Mouse (Mus musculus) cerebellum, adult 2 months (tissue): ENCODE results near the gene 1700001C02Rik.

ENCODE experiments used
- CTCF ChIP-seq: fragments of 200-500 bp; IDR thresholded peaks from 2 replicates; pipeline ENCODE4 v1.5.1; 2011; ENCODE audit warnings: low read depth, mild to moderate bottlenecking, control low read depth, low read length, moderate library complexity, borderline replicate concordance; ENCODE audit not compliant: insufficient read depth
- POLR2A ChIP-seq: fragments of 200-500 bp; IDR thresholded peaks from 2 replicates; pipeline ENCODE4 v1.6.1; 2011; ENCODE audit warnings: low read length, control low read depth, borderline replicate concordance; ENCODE audit not compliant: insufficient read depth

DNA sequence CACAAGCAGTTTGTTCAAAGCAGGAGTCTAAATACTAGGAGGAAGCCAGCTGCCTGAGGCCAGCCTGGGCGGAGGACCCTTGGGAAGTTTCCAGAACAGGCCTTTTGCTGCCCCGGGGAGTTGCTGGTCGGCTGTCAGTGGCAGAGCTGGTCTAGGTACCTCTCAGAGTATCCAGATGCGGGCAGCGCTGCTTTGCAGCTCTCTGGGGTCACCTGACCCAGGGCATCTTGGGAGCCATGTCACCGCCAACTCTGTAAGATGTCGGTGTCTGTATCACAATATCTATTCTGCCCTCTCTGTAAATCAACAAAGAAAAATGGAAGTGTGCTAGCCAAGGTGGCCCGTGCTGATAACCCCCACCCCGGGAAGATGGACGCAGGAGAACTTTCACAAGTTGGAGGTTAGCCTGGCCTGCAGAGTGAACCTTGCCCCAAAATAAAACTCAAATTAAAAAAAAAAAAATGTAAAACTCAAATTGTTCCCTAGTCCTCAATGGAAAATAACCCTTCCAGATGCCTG, 54.4 kb downstream of the 1700001C02Rik start:
- TF ChIP-seq CTCF (no peak), POLR2A (no peak)
